11 mouse cellular contexts compared by ENCODE assay signal in genomic region chr11:12434597-12434996, GRCm38 (mm10). TPM values are rescaled to one million over a fixed set of nuclear protein-coding genes. Genes with fewer than 3 reads are reported as not detected.
A peak's percentile ranks its signal among the peaks of the same experiment; 100 is the strongest.
DNase-seq lines count a peak whose midpoint lies in the region; ATAC-seq and TF ChIP-seq lines count a peak whose summit lies in the region.
"Had no signal": no experiment of that assay in that cellular context is flagged by ENCODE, and none has a peak within 500 bp of the region (broad histone marks: within the 10 kb centered on the region; RNA-seq: fewer than 3 reads in every experiment).

No protein-coding gene starts in this region.

- peak; percentile 49; the same call in 1 of the 2 replicates for ATAC-seq in forebrain, embryonic 12.5 days (ENCODE audit: low FRiP score)
- ATAC-seq in forebrain, embryonic 16.5 days: no peak
- peak; percentile 21; the same call in 1 of the 2 replicates for ATAC-seq in lung, embryonic 15.5 days (ENCODE audit: borderline replicate concordance, extremely low read depth, low FRiP score, low TSS enrichment)
- peak; percentile 88 for ATAC-seq in heart, embryonic 16.5 days (replicated peaks; ENCODE audit: extremely low read depth, insufficient read depth, low FRiP score)
- no peak for ATAC-seq in midbrain, postnatal 0 days (ENCODE audit: low FRiP score)

- peaks cover 22% of the 10 kb centered on the region for H3K4me1 ChIP-seq in forebrain, embryonic 12.5 days
- peaks cover 5% of the 10 kb centered on the region; the same call in 1 of the 2 replicates for H3K4me1 ChIP-seq in forebrain, embryonic 16.5 days (replicated peaks; ENCODE audit: control insufficient read depth, insufficient read depth, low read length)
- peaks cover 33% of the 10 kb centered on the region for H3K4me1 ChIP-seq in lung, embryonic 15.5 days
- peaks cover 19% of the 10 kb centered on the region for H3K4me1 ChIP-seq in heart, embryonic 16.5 days (ENCODE audit: control insufficient read depth, insufficient read depth, low read length)
- no peaks in the 10 kb centered on the region for H3K4me1 ChIP-seq in midbrain, postnatal 0 days (ENCODE audit: insufficient read depth, low read length)

- no peaks in the 10 kb centered on the region for H3K36me3 ChIP-seq in forebrain, embryonic 12.5 days (replicated peaks)
- H3K36me3 ChIP-seq in forebrain, embryonic 16.5 days (ENCODE audit: control insufficient read depth, insufficient read depth): no peaks in the 10 kb centered on the region
- no peaks in the 10 kb centered on the region for H3K36me3 ChIP-seq in lung, embryonic 15.5 days
- no peaks in the 10 kb centered on the region for H3K36me3 ChIP-seq in heart, embryonic 16.5 days (ENCODE audit: control insufficient read depth, insufficient read depth)
- H3K36me3 ChIP-seq in midbrain, postnatal 0 days (ENCODE audit: insufficient read depth, low read length): no peaks in the 10 kb centered on the region

- H3K9ac ChIP-seq in forebrain, embryonic 12.5 days: no peak overlapping the region
- no peak overlapping the region for H3K9ac ChIP-seq in forebrain, embryonic 16.5 days (replicated peaks; ENCODE audit: low read depth, low read length)
- no peak overlapping the region for H3K9ac ChIP-seq in lung, embryonic 15.5 days
- peak overlapping the region; percentile 52 for H3K9ac ChIP-seq in heart, embryonic 16.5 days (ENCODE audit: low read length)
- H3K9ac ChIP-seq in midbrain, postnatal 0 days (replicated peaks; ENCODE audit: low read length, poor library complexity, severe bottlenecking): no peak overlapping the region

- no peak overlapping the region for H3K4me3 ChIP-seq in forebrain, embryonic 12.5 days (replicated peaks)
- no peak overlapping the region for H3K4me3 ChIP-seq in forebrain, embryonic 16.5 days (replicated peaks; ENCODE audit: low read length)
- no peak overlapping the region for H3K4me3 ChIP-seq in lung, embryonic 15.5 days
- H3K4me3 ChIP-seq in heart, embryonic 16.5 days (ENCODE audit: low read length): peak overlapping the region; percentile 19; the same call in 1 of the 2 replicates
- no peak overlapping the region for H3K4me3 ChIP-seq in midbrain, postnatal 0 days (ENCODE audit: low read depth, low read length)

- no peak overlapping the region for H3K27ac ChIP-seq in forebrain, embryonic 12.5 days
- no peak overlapping the region for H3K27ac ChIP-seq in forebrain, embryonic 16.5 days (ENCODE audit: low read length)
- no peak overlapping the region for H3K27ac ChIP-seq in lung, embryonic 15.5 days
- peak overlapping the region; percentile 79 for H3K27ac ChIP-seq in heart, embryonic 16.5 days (ENCODE audit: low read length)
- no peak overlapping the region for H3K27ac ChIP-seq in midbrain, postnatal 0 days (ENCODE audit: low read depth, low read length)

- no peaks in the 10 kb centered on the region for H3K9me3 ChIP-seq in forebrain, embryonic 12.5 days
- H3K9me3 ChIP-seq in forebrain, embryonic 16.5 days (ENCODE audit: control insufficient read depth, low read length): no peaks in the 10 kb centered on the region
- H3K9me3 ChIP-seq in lung, embryonic 15.5 days: no peaks in the 10 kb centered on the region
- H3K9me3 ChIP-seq in heart, embryonic 16.5 days (replicated peaks; ENCODE audit: control insufficient read depth, low read length): no peaks in the 10 kb centered on the region
- no peaks in the 10 kb centered on the region for H3K9me3 ChIP-seq in midbrain, postnatal 0 days (ENCODE audit: low read length)

- H3K4me2 ChIP-seq in forebrain, embryonic 12.5 days: no peak overlapping the region
- no peak overlapping the region for H3K4me2 ChIP-seq in forebrain, embryonic 16.5 days (ENCODE audit: low read length)
- no peak overlapping the region for H3K4me2 ChIP-seq in lung, embryonic 15.5 days
- peak overlapping the region; percentile 50 for H3K4me2 ChIP-seq in heart, embryonic 16.5 days (ENCODE audit: low read depth, low read length)
- H3K4me2 ChIP-seq in midbrain, postnatal 0 days (ENCODE audit: low read depth, low read length, poor library complexity, severe bottlenecking): no peak overlapping the region

- no peak for DNase-seq in lung, postnatal 14 days
- DNase-seq in midbrain, postnatal 0 days (ENCODE audit: low spot score): peak; percentile 5
- DNase-seq in layer of hippocampus, adult 8-10 months (ENCODE audit: low spot score in 2 of 2): no peak
- DNase-seq in cerebellum, adult 18-20 months: no peak
- DNase-seq: B cell, adult 2 months; cerebellum, postnatal 10 days; layer of hippocampus, postnatal 36 days had no signal

- 55% methylated on average over 4 of the region's 4 CpGs for WGBS in forebrain, embryonic 12.5 days
- 45% methylated on average over 4 of the region's 4 CpGs for WGBS in forebrain, embryonic 16.5 days
- 34% methylated on average over 4 of the region's 4 CpGs for WGBS in lung, embryonic 15.5 days
- 36% methylated on average over 4 of the region's 4 CpGs for WGBS in heart, embryonic 16.5 days
- 56% methylated on average over 4 of the region's 4 CpGs for WGBS in midbrain, postnatal 0 days

- H3K27me3 ChIP-seq in forebrain, embryonic 12.5 days: peaks cover 11% of the 10 kb centered on the region
- no peaks in the 10 kb centered on the region for H3K27me3 ChIP-seq in forebrain, embryonic 16.5 days (replicated peaks; ENCODE audit: control insufficient read depth, insufficient read depth, low read length)
- H3K27me3 ChIP-seq in lung, embryonic 15.5 days: no peaks in the 10 kb centered on the region
- no peaks in the 10 kb centered on the region for H3K27me3 ChIP-seq in heart, embryonic 16.5 days (ENCODE audit: control insufficient read depth, insufficient read depth, low read length)
- H3K27me3 ChIP-seq in midbrain, postnatal 0 days (ENCODE audit: insufficient read depth, low read length): no peaks in the 10 kb centered on the region

- no peak for TF ChIP-seq CTCF in midbrain, postnatal 0 days (IDR thresholded peaks at IDR 0.05)

RNA-seq across cellular contexts. Expression of gene Cobl, which starts 30.2 kb away (rescaled TPM):
- 2.8 and 3.2 TPM in 2 replicates for polyA plus RNA-seq in forebrain, embryonic 12.5 days (2016; fragmentation: Nextera tagmentation; extraction: Ambion mirVana)
- polyA plus RNA-seq in forebrain, embryonic 16.5 days (2015; fragmentation: Nextera tagmentation; extraction: Ambion mirVana): 5.4 and 8.4 TPM in 2 replicates
- polyA plus RNA-seq in lung, embryonic 15.5 days (2015; fragmentation: Nextera tagmentation; extraction: Ambion mirVana): 11.0 and 12.0 TPM in 2 replicates
- polyA plus RNA-seq in heart, embryonic 16.5 days (2015; fragmentation: Nextera tagmentation; extraction: Ambion mirVana): 43.0 and 45.4 TPM in 2 replicates
- 24.5 and 29.0 TPM in 2 replicates for total RNA-seq in midbrain, postnatal 0 days (2014; rRNA removed)
- 14.2 and 17.2 TPM in 2 replicates for polyA plus RNA-seq in midbrain, postnatal 0 days (2015; fragmentation: Nextera tagmentation; extraction: Ambion mirVana)
- 10 to 100 TPM; 21.1 to 35.3 (median 28.9) TPM for total RNA-seq in layer of hippocampus, adult 8-10 months (2022)

Comparison
In these comparisons a context has a peak if more than half of its experiments do, and no peak if none do; other contexts are left out.
1. ATAC-seq: peak in forebrain, embryonic 12.5 days (single experiment), lung, embryonic 15.5 days (single experiment) and heart, embryonic 16.5 days (single experiment); none in forebrain, embryonic 16.5 days (single experiment) and midbrain, postnatal 0 days (single experiment).